Mouse (Mus musculus): ENCODE data around the gene Tpp1.

- no peak for TF ChIP-seq CHD2 (IDR thresholded peaks at IDR 0.05; ENCODE audit: low read depth, low read length)
- TF ChIP-seq HCFC1 (IDR thresholded peaks at IDR 0.05; ENCODE audit: borderline replicate concordance, insufficient read depth, low read length), result no peak
- TF ChIP-seq MAFK (IDR thresholded peaks at IDR 0.05; ENCODE audit: insufficient read depth, low read depth, low read length), result no peak
- TF ChIP-seq ZNF384 (IDR thresholded peaks at IDR 0.05; ENCODE audit: low read depth, low read length), result no peak
These were observed 1.2 kb upstream of the Tpp1 start for GRCm38 (mm10) chr7:105753281-105753680.
